Mouse (Mus musculus) heart, postnatal 0 days (tissue): ENCODE results near the gene Rdx. TPM values are rescaled to one million over a fixed set of nuclear protein-coding genes. Genes with fewer than 3 reads are reported as not detected.

ENCODE experiments used
- ATAC-seq: fragments of 200-750 bp; cut with Nextera tagmentation; 2 replicates; pipeline ENCODE4 v1.8.0; 2017; ENCODE audit warnings: low read depth, moderate number of reproducible peaks, moderate library complexity; ENCODE audit not compliant: insufficient read depth
- DNase-seq: peaks from one replicate; pipeline ENCODE4 v3.0.0-alpha.2; 2016; ENCODE audit warnings: low spot score
- H3K27ac ChIP-seq: fragments of 300-500 bp; sonication (generic); 2 replicates; pipeline ENCODE4 v1.5.1; 2014; ENCODE audit warnings: low read depth, mild to moderate bottlenecking
- H3K27me3 ChIP-seq: fragments of 300-500 bp; sonication (generic); 2 replicates; pipeline ENCODE4 v1.6.1; 2014; ENCODE audit warnings: low read length, mixed read lengths; ENCODE audit not compliant: control insufficient read depth, insufficient read depth
- H3K36me3 ChIP-seq: fragments of 300-500 bp; sonication (generic); replicated peaks from 2 replicates; pipeline ENCODE4 v1.6.1; 2014; ENCODE audit warnings: low read length, mixed read lengths; ENCODE audit not compliant: control insufficient read depth, insufficient read depth
- H3K4me1 ChIP-seq: fragments of 300-500 bp; sonication (generic); 2 replicates; pipeline ENCODE4 v1.6.1; 2014; ENCODE audit warnings: antibody characterized with exemption; ENCODE audit not compliant: control insufficient read depth, insufficient read depth
- H3K4me2 ChIP-seq: fragments of 300-500 bp; sonication (generic); 2 replicates; pipeline ENCODE4 v1.6.1; 2014; ENCODE audit warnings: low read depth, mild to moderate bottlenecking, low read length, moderate library complexity
- H3K4me3 ChIP-seq: fragments of 300-500 bp; sonication (generic); 2 replicates; pipeline ENCODE4 v1.5.1; 2014; ENCODE audit warnings: low read depth, low read length
- H3K9ac ChIP-seq: fragments of 300-500 bp; sonication (generic); replicated peaks from 2 replicates; pipeline ENCODE4 v1.6.1; 2014; ENCODE audit warnings: low read depth, low read length, mixed read lengths
- H3K9me3 ChIP-seq: fragments of 300-500 bp; sonication (generic); replicated peaks from 2 replicates; pipeline ENCODE4 v1.6.1; 2016; ENCODE audit warnings: low read length; ENCODE audit not compliant: control insufficient read depth
- CTCF ChIP-seq: IDR thresholded peaks from 2 replicates; pipeline ENCODE4 v1.5.1; 2016; ENCODE audit warnings: antibody characterized with exemption, control low read depth, low read depth
- EP300 ChIP-seq: IDR thresholded peaks from 2 replicates; pipeline ENCODE4 v1.6.1; 2016; ENCODE audit warnings: antibody characterized with exemption, low read depth
- WGBS: fragments of 180-500 bp; shearing (Covaris S2); extraction: QIAGEN DNeasy Blood & Tissue Kit; methylation state at CpG from one replicate; pipeline ENCODE4 v1.1.7; 2014; 5-methylcytosine and 5-hydroxymethylcytosine counted together
- polyA plus RNA-seq: library from polyadenylated mRNA; unstranded; fragments of >200 nt; fragmentation: Nextera tagmentation; extraction: Ambion mirVana; gene quantifications from 2 replicates; pipeline ENCODE4 v1.2.1, GENCODE M21; 2015
- total RNA-seq: library from RNA; depleted of rRNA; stranded (reverse); fragments of >200 nt; gene quantifications from 2 replicates; pipeline ENCODE4 v1.2.3, GENCODE M21; 2014; ENCODE audit warnings: low replicate concordance

Gene Rdx
- total and polyA plus RNA-seq, 2 experiments from 2014 or later: 102 to 105 TPM

GRCm38 (mm10) chr9:52107161-52107560 lies 60.2 kb downstream of the Rdx start:
- no peaks in the 10 kb centered on the region for H3K27me3 ChIP-seq
- TF ChIP-seq CTCF: no peak
- TF ChIP-seq EP300: no peak
- no peak for ATAC-seq
- 83% methylated on average over 3 of the region's 3 CpGs for WGBS
- no peak overlapping the region for H3K27ac ChIP-seq
- H3K9me3 ChIP-seq: no peaks in the 10 kb centered on the region
- H3K36me3 ChIP-seq: peaks cover 6% of the 10 kb centered on the region; the same call in 1 of the 2 replicates
- H3K4me3 ChIP-seq: no peak overlapping the region
- DNase-seq: no peak
- no peak overlapping the region for H3K4me2 ChIP-seq
- no peaks in the 10 kb centered on the region for H3K4me1 ChIP-seq
- H3K9ac ChIP-seq: no peak overlapping the region

DNA sequence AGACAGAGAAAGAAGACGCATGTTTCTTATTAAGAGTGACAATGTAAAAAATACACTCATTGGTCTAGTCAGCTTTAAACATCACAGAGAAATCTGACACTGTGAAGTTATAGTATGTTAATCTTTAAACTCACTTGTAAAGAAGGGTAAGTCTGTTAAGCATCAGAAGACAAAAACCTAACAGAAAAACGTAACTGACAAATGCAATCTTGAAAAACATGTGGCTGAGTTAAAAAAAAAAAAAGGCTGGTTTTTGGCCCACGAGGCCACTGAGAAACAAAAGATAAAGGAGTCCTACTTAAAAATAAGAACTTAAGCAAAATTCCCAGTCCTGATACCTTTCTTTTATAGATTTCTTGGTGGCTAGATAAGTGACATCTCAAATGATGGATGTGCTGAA lies 63.8 kb downstream of the Rdx start:
- Histone ChIP-seq H3K36me3 (peaks cover 17% of the 10 kb centered on the region), H3K9ac (no peak overlapping the region), H3K4me1 (no peaks in the 10 kb centered on the region), H3K27me3 (no peaks in the 10 kb centered on the region), H3K9me3 (no peaks in the 10 kb centered on the region), H3K4me2 (no peak overlapping the region), H3K4me3 (no peak overlapping the region), H3K27ac (no peak overlapping the region)
- WGBS: 72% methylated on average over 3 of the region's 3 CpGs
- no peak for DNase-seq
- TF ChIP-seq EP300: no peak
- no peak for TF ChIP-seq CTCF
- ATAC-seq: no peak

DNA sequence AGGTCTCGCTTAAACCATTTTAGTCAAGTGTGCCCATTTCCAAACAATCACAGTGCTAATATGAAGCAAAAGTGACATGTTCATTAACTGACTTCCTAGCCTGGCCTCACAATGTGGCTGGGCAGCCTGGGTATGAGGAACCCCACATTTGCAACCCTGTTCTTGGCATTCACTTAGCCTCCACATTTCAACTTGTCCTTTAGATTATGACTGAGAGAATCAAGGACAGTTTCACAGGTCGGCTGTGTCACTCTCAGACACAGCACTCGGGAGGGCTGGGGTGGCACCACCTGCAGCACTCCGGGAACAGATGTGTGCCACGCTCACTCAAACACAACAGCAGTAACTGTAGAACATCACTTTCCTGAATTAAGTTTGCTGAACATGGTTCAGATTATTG lies 66.1 kb downstream of the Rdx start:
- Histone ChIP-seq H3K9me3 (no peaks in the 10 kb centered on the region), H3K4me3 (no peak overlapping the region), H3K36me3 (peaks cover 34% of the 10 kb centered on the region), H3K4me1 (no peaks in the 10 kb centered on the region), H3K27me3 (no peaks in the 10 kb centered on the region), H3K27ac (no peak overlapping the region), H3K4me2 (no peak overlapping the region), H3K9ac (no peak overlapping the region)
- ATAC-seq (no peak), DNase-seq (no peak)
- WGBS: 80% methylated on average over 5 of the region's 5 CpGs
- TF ChIP-seq EP300 (no peak), CTCF (no peak)

DNA sequence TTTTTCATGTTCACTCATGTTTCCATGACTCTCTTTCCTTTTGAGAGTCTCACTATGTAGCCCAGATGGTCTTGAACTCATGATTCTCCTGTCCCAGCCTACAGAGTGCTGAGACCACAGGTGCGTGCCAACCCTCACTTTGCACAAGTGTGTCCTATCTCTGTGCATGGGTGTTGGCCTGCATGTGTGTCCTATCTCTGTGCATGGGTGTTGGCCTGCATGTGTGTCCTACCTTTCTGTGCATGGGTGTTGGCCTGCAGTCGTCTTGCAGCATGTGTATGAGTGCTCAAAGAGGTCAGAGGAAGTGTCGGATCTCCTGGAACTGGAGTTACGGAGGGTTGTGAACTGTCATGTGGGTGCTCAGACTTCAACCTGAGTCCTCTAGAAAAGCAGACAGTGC lies 72.2 kb downstream of the Rdx start:
- Histone ChIP-seq H3K27ac (no peak overlapping the region), H3K4me3 (no peak overlapping the region), H3K36me3 (peaks cover 43% of the 10 kb centered on the region), H3K27me3 (no peaks in the 10 kb centered on the region), H3K9ac (no peak overlapping the region), H3K9me3 (no peaks in the 10 kb centered on the region), H3K4me2 (no peak overlapping the region), H3K4me1 (no peaks in the 10 kb centered on the region)
- TF ChIP-seq CTCF: no peak
- TF ChIP-seq EP300: no peak
- no peak for DNase-seq
- ATAC-seq: no peak
- WGBS: 83% methylated on average over 4 of the region's 4 CpGs

- Histone ChIP-seq H3K4me3 (no peak overlapping the region), H3K27ac (no peak overlapping the region), H3K36me3 (peaks cover 16% of the 10 kb centered on the region), H3K9me3 (no peaks in the 10 kb centered on the region), H3K4me2 (no peak overlapping the region), H3K27me3 (no peaks in the 10 kb centered on the region), H3K4me1 (no peaks in the 10 kb centered on the region), H3K9ac (no peak overlapping the region)
- TF ChIP-seq EP300 (no peak), CTCF (no peak)
- WGBS: 93% methylated on average over 6 of the region's 6 CpGs
- DNase-seq (no peak), ATAC-seq (no peak)
Observed at GRCm38 (mm10) chr9:52125225-52125624, 78.3 kb downstream of the Rdx start.

DNA sequence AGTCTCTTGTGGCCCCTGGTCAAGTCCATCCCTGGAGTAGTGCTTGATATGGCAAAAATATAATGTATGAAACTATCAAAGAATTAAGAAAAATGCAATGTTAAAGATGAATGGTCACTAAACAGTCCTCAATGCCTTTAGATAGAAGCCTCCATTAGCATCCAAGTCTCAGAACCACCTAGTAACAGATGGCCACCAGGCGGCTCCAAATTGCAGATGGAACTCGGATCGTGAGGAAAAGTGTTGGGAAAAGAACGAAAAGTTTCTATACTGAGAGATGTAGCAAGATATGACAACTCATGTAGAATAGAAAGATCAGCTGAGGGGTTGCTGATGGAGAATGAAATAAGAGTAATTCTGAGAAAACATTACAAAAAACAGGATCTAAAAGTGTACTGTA lies 83.4 kb downstream of the Rdx start:
- Histone ChIP-seq H3K36me3 (peaks cover 6% of the 10 kb centered on the region), H3K4me1 (peaks cover 6% of the 10 kb centered on the region; the same call in 1 of the 2 replicates), H3K9me3 (no peaks in the 10 kb centered on the region), H3K27ac (no peak overlapping the region), H3K4me2 (no peak overlapping the region), H3K27me3 (no peaks in the 10 kb centered on the region), H3K9ac (no peak overlapping the region), H3K4me3 (no peak overlapping the region)
- 62% methylated on average over 4 of the region's 4 CpGs for WGBS
- ATAC-seq (no peak), DNase-seq (no peak)
- TF ChIP-seq EP300: no peak
- TF ChIP-seq CTCF: peak; percentile 54
